Mouse (Mus musculus) stomach, postnatal 0 days (tissue): Measurements from ENCODE around the gene Fkbp14.

Experiments used
- CTCF ChIP-seq: IDR thresholded peaks from 2 replicates; pipeline ENCODE4 v1.5.1; 2016; ENCODE audit warnings: antibody characterized with exemption, low read depth, mild to moderate bottlenecking, moderate library complexity
- EP300 ChIP-seq: optimal IDR thresholded peaks from 2 replicates; pipeline ENCODE3; 2016; ENCODE audit warnings: antibody characterized with exemption

- TF ChIP-seq CTCF = no peak
- no peak for TF ChIP-seq EP300
These were observed 39.4 kb downstream of the Fkbp14 start for GRCm38 (mm10) chr6:54557671-54558070.
